Mouse (Mus musculus) T-helper 1 cell (primary cell): ENCODE data around the gene Nmnat2.
"Not testable (repeated sequence)": the region's sequence is repeated elsewhere in the genome, so short reads cannot be mapped to it uniquely, and the experiment has no call there.

Source experiments
- in situ Hi-C: fragments of 300-600 bp; cut with MboI, MseI; formaldehyde crosslinking; loops from one replicate; pipeline ENCODE4 v1.15.1; 2025; ENCODE audit warnings: high pct_unique_total_duplicates

Gene Nmnat2

DNA sequence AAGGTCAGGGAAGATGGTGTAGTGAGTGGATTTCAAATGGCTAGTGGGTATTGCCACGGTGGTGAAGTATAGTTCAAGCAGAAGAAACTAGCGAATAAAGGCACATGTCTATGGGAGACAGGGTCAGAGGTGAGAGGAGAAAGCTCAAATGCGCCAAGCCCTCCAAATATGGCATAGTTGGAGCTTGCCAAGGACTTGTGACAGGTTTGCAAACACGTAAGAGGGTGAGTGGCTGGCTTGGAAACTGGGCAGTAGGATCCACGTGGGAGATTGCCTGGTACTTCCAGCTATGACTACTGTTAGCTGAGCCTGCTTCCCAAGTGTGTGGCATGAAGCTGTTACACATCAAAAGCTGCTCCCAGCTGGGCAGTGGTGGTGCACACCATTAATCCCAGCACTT, 96.7 kb downstream of the Nmnat2 start:
- in situ Hi-C loops, result no loop called here

DNA sequence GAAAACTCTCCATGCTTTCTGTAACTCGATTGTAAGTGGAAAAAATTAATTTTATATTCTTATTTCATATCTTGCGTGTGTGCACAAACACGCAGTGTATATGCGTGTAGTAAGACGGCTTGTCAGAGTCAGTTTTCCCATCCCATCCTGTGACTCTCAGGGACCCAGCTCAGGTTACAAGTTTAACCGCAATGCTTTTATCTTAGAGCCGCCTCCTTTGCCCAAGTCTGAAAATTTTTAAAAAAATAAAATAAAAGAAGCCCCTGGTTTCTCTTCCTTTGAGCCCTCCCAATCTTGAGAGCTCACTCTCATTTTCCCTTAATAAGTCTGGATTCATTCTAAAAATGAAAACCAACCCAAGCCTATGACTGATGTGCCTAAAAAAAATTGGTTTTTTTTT, 98.8 kb downstream of the Nmnat2 start:
- in situ Hi-C loops, result no loop called here

DNA sequence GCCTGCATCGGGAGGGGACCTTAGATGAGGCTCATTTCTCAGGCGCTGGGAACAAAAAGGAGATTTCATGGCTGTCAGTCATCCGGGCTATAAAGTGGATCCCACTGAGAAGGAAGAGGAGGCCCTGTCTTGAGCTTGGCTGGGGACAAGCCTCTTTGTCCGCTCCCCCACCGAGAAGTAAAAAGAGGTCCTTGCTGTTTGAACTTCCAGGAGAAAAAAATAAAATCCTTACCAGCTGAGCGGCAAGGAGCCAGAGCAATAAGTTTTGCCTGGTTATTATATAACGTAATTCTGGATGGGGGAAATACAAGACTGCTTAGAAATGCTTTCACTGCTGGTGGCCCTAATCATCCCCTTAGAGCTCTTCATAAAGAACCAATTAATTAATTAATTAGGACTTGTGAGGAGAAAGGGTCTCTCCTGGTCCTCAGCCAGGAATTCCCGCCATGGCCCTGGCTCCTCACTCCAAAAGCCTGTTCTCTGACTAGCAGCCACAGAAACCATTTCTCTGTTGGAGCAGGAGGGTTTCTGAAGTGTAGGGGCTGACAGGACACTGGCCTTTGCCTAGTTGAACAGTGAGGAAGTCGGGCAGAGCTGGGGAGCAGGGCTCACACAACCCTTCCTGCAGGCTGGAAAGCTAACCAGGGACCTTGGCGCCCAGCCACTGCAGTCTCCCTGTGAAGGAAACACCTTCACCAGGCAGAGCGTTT, 99.5 kb downstream of the Nmnat2 start:
- in situ Hi-C loops, result no loop called here

DNA sequence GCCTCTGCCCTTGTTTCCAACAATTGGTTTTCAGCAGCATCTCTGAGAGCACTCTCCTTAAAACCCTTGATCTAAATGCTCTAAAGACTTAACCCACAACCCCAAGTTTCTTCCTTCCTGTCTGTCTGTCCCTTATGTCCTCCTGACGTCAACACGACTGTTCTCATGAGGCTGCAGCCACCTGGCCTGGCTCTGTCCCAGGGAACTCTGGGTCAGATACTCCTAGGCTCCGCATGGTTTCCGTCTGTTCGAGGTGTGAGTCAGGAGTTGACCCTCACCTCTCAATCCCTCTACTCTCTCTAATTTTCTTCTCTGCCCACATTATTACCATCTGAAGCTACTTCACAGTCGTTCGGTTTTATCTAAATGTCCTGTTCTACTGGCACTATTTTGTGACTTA, 103.5 kb downstream of the Nmnat2 start:
- in situ Hi-C loops, result no loop called here

DNA sequence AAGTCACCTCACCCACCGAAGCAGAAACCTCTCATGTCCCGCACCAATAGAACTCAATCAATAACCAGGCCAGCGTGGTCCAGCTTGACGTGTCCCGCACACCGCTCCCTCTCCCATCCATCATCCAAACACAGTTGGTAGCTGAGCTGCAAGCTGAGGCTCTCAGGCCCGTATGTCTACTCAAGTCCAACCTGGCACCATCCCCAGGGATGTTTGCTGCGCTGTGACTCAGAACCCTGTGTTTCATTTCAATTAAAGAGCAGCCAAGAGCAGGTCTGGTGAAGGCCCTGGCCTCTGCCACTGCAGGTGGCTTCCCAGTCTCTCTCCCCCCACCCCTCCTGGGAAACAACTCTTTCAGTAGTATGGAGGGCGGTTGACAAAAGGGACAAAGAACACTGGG, 104.8 kb downstream of the Nmnat2 start:
- in situ Hi-C loops, result loop anchor here (10.0 kb wide), 1 partner anchor 265 kb away; no protein-coding TSS in a partner anchor

DNA sequence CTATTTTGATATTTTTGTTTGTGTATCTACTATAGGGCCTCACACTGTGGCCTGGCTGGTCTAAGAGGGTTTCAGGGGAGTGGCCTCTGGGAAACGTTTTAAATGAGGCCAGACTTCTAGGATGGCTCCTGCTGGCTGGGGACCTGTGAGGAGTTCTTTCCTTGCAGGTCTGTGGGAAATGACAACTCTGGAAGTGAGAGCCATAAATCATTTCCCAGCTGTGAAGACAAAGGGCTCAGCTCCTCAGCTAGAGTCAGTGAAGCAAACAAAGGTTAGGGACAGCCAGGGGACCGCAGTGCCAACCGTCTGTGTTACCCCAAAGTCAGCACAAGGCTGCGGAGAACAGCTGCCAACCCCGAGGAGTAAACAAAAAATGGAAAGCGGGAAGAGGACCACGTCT, 107.8 kb downstream of the Nmnat2 start:
- in situ Hi-C loops, result loop anchor here (10.0 kb wide), 1 partner anchor 268 kb away; no protein-coding TSS in a partner anchor

DNA sequence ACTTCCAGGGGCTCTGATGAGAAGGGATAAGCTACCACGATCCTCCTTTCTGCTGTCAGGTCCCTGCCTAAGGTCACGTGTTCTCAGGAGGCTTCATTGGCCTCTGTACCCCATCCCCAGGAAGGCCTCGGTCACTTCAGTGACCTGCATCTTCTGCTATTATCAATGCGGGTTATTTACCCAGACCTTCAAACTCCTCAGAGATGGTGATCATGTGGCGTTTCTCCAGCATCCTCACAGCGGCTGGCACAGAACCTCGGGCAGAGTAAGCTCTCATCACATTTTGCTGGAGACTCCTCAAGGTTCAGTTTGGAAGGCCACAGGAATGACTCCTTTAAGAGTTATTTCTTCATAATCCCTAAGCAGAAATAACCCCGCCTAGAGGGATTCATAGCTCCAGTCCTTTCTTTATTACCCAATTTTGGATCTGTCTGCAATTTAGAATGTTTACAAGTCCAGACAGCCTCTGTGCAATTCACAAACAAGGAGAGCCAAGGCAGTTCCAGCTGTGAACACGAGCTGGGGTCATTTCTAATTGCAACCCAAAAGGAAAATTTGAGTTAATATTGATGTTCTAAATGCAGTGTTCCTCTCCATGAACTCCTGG, 110.1 kb downstream of the Nmnat2 start:
- in situ Hi-C loops, result loop anchor here (10.0 kb wide), 1 partner anchor 270 kb away; no protein-coding TSS in a partner anchor

DNA sequence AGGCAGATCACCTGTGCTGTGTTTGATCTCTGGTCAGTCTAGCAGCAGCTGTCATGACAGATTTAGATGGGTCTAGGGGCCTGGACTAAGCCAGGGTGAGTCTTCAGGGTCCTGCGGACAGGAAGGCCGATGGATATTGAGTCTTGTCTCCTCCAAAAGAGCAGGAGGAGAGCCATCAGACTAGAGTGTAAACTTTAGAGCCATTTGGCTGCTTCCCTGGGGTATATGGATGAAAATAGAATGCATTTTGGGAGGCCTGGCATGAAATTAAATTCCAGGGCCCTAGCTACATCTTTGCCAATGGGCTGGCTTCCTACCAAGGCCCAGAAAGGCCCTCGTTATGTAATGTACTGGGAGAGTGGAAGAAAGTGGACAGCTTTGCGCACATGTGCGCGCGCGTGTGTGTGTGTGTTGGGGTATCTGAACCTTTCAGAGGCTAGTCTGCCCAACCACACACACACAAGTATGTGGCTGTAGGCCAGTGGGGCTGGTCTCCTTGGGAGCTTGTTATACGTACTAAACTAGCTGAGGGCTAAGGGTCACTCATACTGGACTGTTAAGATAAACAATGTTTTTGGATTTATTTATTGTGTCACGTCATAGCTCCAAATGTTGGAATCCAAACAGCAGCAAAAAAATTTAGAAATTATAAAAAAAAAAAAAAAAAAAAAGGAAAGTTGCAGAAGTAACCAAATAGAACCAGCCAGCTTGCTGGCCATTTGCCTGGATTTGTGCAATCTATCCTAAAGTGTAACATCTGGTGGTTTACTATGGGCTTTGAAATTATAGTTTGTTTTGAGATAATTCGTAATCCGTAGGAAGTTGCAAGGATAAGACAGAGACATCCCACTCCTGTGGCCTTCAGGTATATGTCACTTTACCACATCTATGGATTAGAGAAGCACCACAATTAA, 110.9 kb downstream of the Nmnat2 start:
- in situ Hi-C loops, result loop anchor here (10.0 kb wide), 1 partner anchor 271 kb away; no protein-coding TSS in a partner anchor

DNA sequence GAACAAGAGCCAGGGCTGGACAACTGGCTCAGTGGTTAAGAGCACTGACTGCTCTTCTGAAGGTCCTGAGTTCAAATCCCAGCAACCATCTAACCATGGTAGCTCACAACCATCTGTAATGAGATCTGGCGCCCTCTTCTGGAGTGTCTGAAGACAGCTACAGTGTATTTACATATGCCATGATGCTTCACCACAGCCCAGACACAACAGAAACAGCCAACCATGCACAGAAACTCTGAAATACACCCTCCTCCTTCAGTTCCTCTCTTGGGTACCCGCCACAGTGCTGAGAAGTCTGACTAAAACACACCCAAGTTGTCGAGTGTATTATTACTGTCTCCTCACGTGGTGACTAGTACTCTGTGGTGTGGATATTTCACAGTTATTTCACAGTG, 111.6 kb downstream of the Nmnat2 start:
- in situ Hi-C loops, result loop anchor here (10.0 kb wide), 1 partner anchor 272 kb away; no protein-coding TSS in a partner anchor

DNA sequence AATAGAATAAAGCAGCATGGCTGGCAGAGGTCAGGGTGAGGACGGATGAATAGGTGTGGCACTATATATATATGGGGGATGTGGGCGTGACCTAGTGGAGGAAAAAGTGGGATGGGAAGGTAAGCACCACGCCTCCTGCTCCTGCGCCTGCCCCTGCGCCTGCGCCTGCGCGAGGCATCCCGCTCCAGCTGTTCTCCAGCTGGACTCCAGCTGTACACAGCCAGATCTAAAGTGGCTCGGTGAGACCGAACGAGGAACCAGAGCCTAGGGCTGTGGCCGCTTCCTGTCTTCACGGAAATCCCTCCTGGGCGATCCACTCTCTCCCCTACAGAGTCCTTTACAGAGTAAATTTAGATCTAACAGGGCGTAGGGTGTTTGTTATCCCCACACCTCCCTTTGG, 116.8 kb downstream of the Nmnat2 start:
- in situ Hi-C loops, result no loop called here

DNA sequence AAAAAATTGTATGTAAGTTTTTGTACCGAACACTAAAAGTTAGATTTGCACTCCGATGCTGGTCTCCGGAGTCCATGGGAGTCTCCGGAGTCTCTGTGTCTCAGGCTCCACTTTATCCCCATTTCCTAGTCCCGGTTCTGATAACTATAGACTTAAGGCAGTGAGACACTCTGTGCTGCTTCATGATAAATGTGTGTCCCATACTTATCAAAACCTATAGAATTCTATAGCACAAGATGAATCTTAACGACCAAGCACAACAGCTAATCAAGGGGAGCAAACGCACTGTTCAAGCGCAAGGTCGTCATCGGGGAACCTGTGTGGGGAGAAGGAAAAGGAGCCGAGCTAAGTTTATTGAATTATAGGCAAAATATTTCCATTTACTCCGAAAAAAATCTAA, 117.2 kb downstream of the Nmnat2 start:
- in situ Hi-C loops, result no loop called here

DNA sequence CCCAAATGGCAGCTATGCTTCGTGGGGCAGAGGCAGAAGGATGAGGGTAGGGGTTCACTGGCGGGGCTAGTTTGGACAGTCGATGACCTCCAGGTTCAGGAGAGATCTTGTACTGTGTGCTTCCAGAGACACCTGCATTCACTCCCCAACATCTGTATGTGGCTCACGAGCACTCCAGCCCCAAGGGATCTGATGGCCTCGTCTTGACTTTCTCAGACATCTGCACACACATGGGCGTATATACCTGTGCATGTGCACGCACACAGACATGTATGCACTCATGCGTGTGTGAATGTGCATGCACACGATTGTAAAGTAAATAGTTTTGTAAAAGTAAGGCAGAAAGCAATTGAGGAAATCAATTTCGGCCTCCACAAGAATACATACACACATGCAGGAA, 117.9 kb downstream of the Nmnat2 start:
- in situ Hi-C loops, result no loop called here

DNA sequence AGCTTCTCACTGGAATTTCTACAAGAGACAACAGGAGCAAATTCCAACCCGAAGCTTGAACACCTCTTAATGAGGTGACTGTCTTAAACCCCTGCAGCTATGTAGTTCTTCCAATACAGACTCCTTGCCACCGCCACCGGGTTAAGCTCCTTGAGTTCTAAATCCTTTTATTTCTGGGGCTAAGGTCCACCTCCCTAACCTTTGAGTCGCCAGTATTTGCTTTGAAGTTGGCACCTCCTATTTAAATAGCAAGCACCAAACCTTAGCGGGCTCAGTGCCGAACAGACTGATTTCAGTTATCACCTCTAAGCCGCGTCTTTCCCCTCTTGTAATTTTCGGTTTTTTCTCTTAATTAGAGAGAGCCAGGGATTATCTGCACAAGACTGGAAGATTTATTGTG, 118.6 kb downstream of the Nmnat2 start:
- in situ Hi-C loops, result no loop called here

DNA sequence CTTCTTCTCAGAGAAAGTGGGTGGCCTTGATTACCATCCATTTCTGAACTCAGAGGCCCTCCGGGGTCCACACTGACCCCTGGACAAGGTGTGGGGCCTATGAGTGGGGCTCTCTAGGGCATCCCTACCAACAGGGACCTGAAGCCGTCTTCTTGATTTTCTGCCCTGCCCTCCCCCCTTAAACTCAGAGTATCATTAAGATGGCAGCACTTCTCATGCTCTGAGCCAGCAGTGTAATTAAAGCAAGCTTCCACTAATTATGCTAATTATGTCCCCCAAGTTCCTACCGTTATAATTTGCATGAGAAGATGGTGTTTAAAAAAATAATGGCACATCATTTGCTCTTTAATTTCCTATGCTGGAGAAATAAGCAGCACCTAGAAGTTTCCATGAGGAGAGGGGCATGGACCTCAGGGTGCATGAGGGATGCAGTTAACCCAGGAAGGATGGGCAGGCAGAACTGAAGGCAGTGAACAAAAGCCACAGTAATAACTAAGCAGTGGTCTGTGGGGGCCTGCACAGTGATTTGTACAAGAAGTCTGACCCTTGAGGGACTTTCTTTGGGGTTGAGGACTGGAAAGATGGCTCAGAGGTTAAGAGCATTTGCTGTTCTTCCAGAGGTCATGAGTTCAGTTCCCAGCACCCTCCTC, 120.4 kb downstream of the Nmnat2 start:
- in situ Hi-C loops, result no loop called here

DNA sequence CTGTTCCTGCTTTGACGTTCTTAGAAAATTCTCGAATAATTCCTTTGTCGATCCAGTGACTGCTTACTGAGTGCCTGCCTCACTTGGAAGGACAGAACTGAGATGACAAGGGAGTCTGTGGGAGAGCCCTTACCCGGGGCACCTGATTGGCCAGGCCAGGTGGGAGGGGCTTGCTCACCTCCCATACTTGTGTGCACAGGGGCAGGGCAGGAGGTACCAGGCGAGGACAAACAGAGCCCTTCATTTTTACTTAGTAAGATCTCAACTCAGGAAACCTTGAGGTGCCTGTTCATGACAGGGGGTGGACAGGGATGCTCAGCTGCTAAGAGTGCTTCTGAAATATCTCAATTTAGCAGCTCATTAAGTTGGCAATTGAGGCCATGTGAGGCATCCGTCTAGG, 121.2 kb downstream of the Nmnat2 start:
- in situ Hi-C loops, result no loop called here

DNA sequence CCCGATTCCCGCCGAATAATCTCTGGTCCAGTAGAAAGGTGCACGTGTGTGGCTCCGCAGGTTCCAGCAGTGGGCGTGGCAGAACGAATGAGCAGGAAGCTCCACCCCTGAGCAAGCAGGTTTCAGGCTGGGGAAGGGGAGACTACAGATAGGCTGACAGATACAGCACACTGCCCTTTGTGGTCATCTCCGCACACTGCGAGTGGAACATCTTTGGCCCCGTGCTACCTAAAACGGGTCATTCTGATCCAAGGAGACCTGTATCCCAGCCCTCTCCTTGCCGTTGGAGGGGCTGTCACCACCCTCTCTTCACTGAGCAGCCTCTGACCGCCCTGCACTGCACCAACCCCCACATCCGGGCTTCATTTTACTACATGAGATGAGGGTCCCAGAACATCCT, 128.4 kb downstream of the Nmnat2 start:
- in situ Hi-C loops, result not testable (repeated sequence)

DNA sequence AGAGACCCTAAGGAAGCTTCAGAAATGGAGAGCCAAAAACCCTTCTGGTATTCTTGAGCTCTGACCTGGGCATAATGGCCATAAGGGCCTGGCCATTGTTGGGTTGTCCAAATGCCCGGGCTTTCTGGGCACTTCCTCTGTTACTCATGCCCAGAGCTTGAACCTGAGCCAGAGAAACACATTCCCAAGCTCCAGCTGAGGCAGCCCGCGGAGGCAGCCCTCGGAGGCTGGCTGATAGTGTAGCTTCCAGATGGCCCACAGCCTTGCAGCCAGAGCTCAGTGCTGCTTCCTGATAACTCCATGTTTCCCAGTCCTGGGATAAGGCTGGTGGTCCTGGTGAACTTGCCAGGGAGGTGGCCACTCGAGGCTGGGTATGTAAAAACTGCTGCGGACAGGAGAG, 129.4 kb downstream of the Nmnat2 start:
- in situ Hi-C loops, result no loop called here

DNA sequence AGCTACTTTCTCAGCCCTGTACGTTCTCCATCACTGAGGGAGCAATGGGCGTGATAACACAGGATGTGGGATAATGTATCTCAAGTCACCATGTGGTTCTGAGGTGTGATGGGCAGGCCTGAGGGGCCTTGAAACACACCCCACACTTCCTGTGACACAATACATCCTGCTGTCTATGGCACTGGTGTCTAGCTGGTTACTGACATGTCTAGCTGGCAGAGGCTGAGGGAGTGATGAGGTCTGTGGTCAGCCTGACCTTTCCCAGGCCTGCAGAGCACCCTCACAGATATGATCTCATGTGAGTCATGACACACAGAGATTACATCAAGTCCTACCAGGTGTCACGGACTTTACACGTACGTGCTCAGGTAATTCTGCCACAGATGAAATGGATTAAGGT, 130.4 kb downstream of the Nmnat2 start:
- in situ Hi-C loops, result no loop called here

DNA sequence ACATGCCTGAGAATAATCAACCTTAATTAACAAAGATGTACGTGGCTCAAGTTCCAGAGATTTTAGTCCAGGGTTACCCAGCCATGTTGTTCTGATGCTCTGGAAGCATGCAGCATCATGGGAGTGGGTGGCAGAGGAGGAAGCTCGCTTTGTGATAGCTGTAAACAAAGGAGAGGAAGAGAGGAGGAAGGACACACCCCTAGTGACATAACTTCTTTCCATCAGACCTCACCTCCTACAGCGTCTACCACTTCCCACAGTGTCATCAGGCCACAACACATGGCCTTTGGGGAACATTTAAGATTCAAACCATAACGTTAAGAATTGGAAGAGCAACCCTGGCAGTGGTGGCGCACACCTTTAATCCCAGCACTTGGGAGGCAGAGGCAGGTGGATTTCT, 133.0 kb downstream of the Nmnat2 start:
- in situ Hi-C loops, result no loop called here

DNA sequence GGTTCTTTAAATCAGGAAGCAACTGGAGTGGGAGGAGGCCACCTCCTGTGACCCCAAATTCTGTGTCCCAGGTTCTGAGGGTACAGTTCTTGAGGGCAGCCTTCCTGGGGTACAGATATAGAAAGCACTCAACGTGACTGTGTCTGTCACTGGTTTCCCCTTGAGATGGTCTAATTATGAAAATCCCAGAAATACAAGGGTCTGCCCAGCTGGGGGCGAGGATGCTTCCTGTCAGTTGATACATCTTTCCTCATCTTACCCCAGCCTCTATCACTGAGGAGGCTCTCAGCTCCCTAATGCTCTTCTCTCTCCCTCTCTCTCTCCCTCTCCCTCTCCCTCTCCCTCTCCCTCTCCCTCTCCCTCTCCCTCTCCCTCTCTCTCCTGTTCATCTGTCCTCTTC, 135.3 kb downstream of the Nmnat2 start:
- in situ Hi-C loops, result loop anchor here (5.0 kb wide), 1 partner anchor 297 kb away; no protein-coding TSS in a partner anchor

DNA sequence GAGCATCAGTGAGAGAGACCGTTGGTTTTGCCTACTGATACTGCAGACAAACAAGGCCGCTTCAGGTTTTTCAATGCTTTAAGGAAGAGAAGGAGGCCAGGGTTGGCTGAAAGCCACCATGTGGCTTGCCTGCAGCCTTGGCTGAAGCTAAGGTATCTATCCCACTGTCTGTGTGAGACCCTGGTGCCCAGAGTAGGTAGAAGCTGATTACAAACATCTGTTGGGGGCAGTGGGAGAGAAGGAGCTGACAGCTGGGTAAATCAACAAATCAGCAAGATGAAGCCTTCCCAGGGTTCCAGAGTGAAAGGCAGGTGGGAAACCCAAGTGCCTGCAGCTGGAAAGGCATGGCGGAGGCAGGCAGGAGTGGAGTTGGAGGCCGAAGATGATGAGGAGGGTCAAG, 136.0 kb downstream of the Nmnat2 start:
- in situ Hi-C loops, result loop anchor here (5.0 kb wide), 1 partner anchor 296 kb away; no protein-coding TSS in a partner anchor
